Mouse (Mus musculus) myocyte (in vitro differentiated cells): ENCODE results near the gene Larp1b.

ENCODE experiments used
- MAX ChIP-seq: IDR thresholded peaks from one replicate; pipeline ENCODE4 v1.6.1; 2011; ENCODE audit warnings: low read depth, mild to moderate bottlenecking, control low read depth
- POLR2A ChIP-seq: IDR thresholded peaks from one replicate; pipeline ENCODE4 v1.6.1; 2011; ENCODE audit warnings: low read depth, mild to moderate bottlenecking, control low read depth, moderate library complexity; ENCODE audit not compliant: insufficient read length
- POLR2AphosphoS2 ChIP-seq: IDR thresholded peaks from one replicate; pipeline ENCODE4 v1.6.1; 2011; ENCODE audit warnings: low read depth, control low read depth; ENCODE audit not compliant: insufficient read length

GRCm38 (mm10) chr3:41080724-41081123 lies 131.1 kb downstream of the Larp1b start:
- TF ChIP-seq MAX (no peak), POLR2A (no peak), POLR2AphosphoS2 (no peak)
